Mouse (Mus musculus): ENCODE data around the gene Zdhhc17. TPM values are rescaled to one million over a fixed set of nuclear protein-coding genes. Genes with fewer than 3 reads are reported as not detected.

Gene Zdhhc17
- polyA plus RNA-seq, 1 experiment from 2014 or later, result 27.0 TPM

- Histone ChIP-seq H3K27me3 (ENCODE audit: insufficient read depth, low read length) (no peaks in the 10 kb centered on the region), H3K27ac (ENCODE audit: low read depth) (no peak overlapping the region), H3K4me1 (ENCODE audit: insufficient read depth) (no peaks in the 10 kb centered on the region), H3K9me3 (ENCODE audit: low read depth, low read length) (no peaks in the 10 kb centered on the region), H3K4me2 (no peak overlapping the region), H3K4me3 (ENCODE audit: low read depth, low read length) (no peak overlapping the region), H3K36me3 (ENCODE audit: insufficient read depth) (peaks cover 32% of the 10 kb centered on the region), H3K9ac (no peak overlapping the region)
- DNase-seq (no peak), ATAC-seq (ENCODE audit: insufficient read depth) (no peak)
- no peak for TF ChIP-seq CTCF (IDR thresholded peaks at IDR 0.05; ENCODE audit: low read depth)
- WGBS, result 84% methylated on average over 6 of the region's 6 CpGs
Measured at GRCm38 (mm10) chr10:110960841-110961240, 49.1 kb downstream of the Zdhhc17 start.

DNA sequence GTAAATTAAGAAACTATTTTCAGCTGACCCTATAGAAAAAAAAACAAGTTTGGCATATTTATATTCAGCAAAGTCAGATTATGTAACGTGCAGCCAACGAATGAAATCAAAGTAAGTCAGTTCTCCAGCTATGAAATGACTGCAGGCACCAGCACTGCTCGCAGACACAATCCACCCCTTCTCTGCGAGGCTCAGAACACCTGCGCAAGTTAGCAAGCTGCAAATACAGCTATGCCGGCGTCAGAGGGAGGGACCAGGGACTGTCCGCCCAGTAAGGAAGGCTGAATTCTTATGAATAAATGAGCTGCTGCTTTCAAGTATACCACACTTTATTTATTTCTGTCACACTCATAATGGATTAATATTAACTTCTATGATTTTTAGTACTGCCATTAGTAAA is 50.2 kb downstream of the Zdhhc17 start:
- H3K9ac ChIP-seq, result no peak overlapping the region
- H3K27ac ChIP-seq (ENCODE audit: low read depth), result no peak overlapping the region
- H3K36me3 ChIP-seq (ENCODE audit: insufficient read depth), result peaks cover 43% of the 10 kb centered on the region
- TF ChIP-seq CTCF (IDR thresholded peaks at IDR 0.05; ENCODE audit: low read depth), result no peak
- H3K4me2 ChIP-seq, result no peak overlapping the region
- H3K4me1 ChIP-seq (ENCODE audit: insufficient read depth), result no peaks in the 10 kb centered on the region
- DNase-seq, result no peak
- no peaks in the 10 kb centered on the region for H3K9me3 ChIP-seq (ENCODE audit: low read depth, low read length)
- no peaks in the 10 kb centered on the region for H3K27me3 ChIP-seq (ENCODE audit: insufficient read depth, low read length)
- 86% methylated on average over 8 of the region's 8 CpGs for WGBS
- no peak overlapping the region for H3K4me3 ChIP-seq (ENCODE audit: low read depth, low read length)
- ATAC-seq (ENCODE audit: insufficient read depth), result no peak

- Histone ChIP-seq H3K36me3 (ENCODE audit: insufficient read depth) (peaks cover 44% of the 10 kb centered on the region), H3K9me3 (ENCODE audit: low read depth, low read length) (no peaks in the 10 kb centered on the region), H3K9ac (no peak overlapping the region), H3K4me2 (no peak overlapping the region), H3K4me3 (ENCODE audit: low read depth, low read length) (no peak overlapping the region), H3K27me3 (ENCODE audit: insufficient read depth, low read length) (no peaks in the 10 kb centered on the region), H3K4me1 (ENCODE audit: insufficient read depth) (no peaks in the 10 kb centered on the region), H3K27ac (ENCODE audit: low read depth) (no peak overlapping the region)
- DNase-seq, result no peak
- ATAC-seq (ENCODE audit: insufficient read depth), result no peak
- TF ChIP-seq CTCF (IDR thresholded peaks at IDR 0.05; ENCODE audit: low read depth), result no peak
- 97% methylated on average over 6 of the region's 6 CpGs for WGBS
Measured at GRCm38 (mm10) chr10:110958879-110959278, 51.1 kb downstream of the Zdhhc17 start.

DNA sequence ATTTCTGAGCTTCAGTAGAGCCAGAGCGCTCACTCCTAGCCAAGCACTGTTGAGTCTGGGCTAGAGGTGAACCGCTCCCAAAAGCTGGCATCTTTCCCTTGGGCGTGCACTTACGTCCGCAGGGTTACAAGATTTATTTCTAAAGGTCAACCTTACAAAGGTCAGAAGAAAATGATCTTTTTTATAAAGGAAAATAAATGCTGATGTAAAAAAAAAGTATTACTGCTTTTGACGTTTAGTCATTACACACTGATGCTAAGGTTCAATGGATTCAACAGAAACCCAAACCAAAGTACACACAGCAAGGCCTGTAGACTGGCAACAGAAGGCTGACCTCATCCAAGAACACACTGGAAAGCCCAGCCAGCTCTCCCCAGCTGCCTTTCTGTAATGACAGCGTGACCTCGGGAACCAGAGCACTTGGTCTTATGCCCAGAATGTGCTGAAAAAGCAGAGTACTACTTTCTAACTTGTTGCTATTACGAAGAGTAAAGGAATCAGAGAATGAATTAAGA is 56.9 kb downstream of the Zdhhc17 start:
- no peak overlapping the region for H3K9ac ChIP-seq
- no peaks in the 10 kb centered on the region for H3K27me3 ChIP-seq (ENCODE audit: insufficient read depth, low read length)
- TF ChIP-seq CTCF (IDR thresholded peaks at IDR 0.05; ENCODE audit: low read depth), result no peak
- no peak overlapping the region for H3K4me2 ChIP-seq
- peaks cover 29% of the 10 kb centered on the region for H3K36me3 ChIP-seq (ENCODE audit: insufficient read depth)
- H3K4me3 ChIP-seq (ENCODE audit: low read depth, low read length), result no peak overlapping the region
- DNase-seq (peak; percentile 95), ATAC-seq (ENCODE audit: insufficient read depth) (peak; percentile 96)
- 42% methylated on average over 9 of the region's 9 CpGs for WGBS
- H3K4me1 ChIP-seq (ENCODE audit: insufficient read depth), result 0 out of 2 replicates have a peak, but pooled peaks cover 3% of the 10 kb centered on the region
- H3K27ac ChIP-seq (ENCODE audit: low read depth), result peak overlapping the region; percentile 77
- H3K9me3 ChIP-seq (ENCODE audit: low read depth, low read length), result no peaks in the 10 kb centered on the region

GRCm38 (mm10) chr10:110952271-110952670 is 57.7 kb downstream of the Zdhhc17 start:
- 74% methylated on average over 8 of the region's 8 CpGs for WGBS
- Histone ChIP-seq H3K27me3 (ENCODE audit: insufficient read depth, low read length) (no peaks in the 10 kb centered on the region), H3K9me3 (ENCODE audit: low read depth, low read length) (no peaks in the 10 kb centered on the region), H3K4me1 (ENCODE audit: insufficient read depth) (0 out of 2 replicates have a peak, but pooled peaks cover 3% of the 10 kb centered on the region), H3K36me3 (ENCODE audit: insufficient read depth) (peaks cover 30% of the 10 kb centered on the region), H3K4me2 (no peak overlapping the region), H3K9ac (no peak overlapping the region), H3K27ac (ENCODE audit: low read depth) (peak overlapping the region; percentile 77; the same call in 1 of the 2 replicates), H3K4me3 (ENCODE audit: low read depth, low read length) (no peak overlapping the region)
- TF ChIP-seq CTCF (IDR thresholded peaks at IDR 0.05; ENCODE audit: low read depth), result no peak
- no peak for ATAC-seq (ENCODE audit: insufficient read depth)
- no peak for DNase-seq

GRCm38 (mm10) chr10:110951748-110952147 is 58.2 kb downstream of the Zdhhc17 start:
- Histone ChIP-seq H3K36me3 (ENCODE audit: insufficient read depth) (peaks cover 32% of the 10 kb centered on the region), H3K9me3 (ENCODE audit: low read depth, low read length) (no peaks in the 10 kb centered on the region), H3K9ac (no peak overlapping the region), H3K27ac (ENCODE audit: low read depth) (no peak overlapping the region), H3K4me1 (ENCODE audit: insufficient read depth) (0 out of 2 replicates have a peak, but pooled peaks cover 3% of the 10 kb centered on the region), H3K4me3 (ENCODE audit: low read depth, low read length) (no peak overlapping the region), H3K27me3 (ENCODE audit: insufficient read depth, low read length) (no peaks in the 10 kb centered on the region), H3K4me2 (no peak overlapping the region)
- TF ChIP-seq CTCF (IDR thresholded peaks at IDR 0.05; ENCODE audit: low read depth), result no peak
- no peak for DNase-seq
- no peak for ATAC-seq (ENCODE audit: insufficient read depth)
- WGBS, result 76% methylated on average over 4 of the region's 4 CpGs

DNA sequence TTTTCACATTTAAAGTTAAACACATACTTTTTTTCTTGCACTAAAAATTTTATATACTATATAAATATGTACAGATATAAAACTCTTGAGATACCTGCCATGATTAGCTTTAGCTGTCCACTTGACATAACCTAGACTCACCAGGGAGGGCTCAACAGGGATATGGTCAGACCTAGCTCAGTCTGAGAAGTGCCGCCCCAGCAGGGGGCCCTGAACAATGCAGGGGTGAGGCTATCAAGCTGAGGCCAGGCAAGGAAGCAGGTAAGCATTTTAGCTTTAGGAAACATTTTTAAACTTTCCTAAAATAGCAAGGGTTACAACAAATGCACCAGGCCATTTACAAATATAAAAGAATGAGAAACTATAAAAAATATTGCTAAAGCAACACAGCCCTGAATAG is 58.8 kb downstream of the Zdhhc17 start:
- H3K4me3 ChIP-seq (ENCODE audit: low read depth, low read length), result no peak overlapping the region
- peaks cover 29% of the 10 kb centered on the region for H3K36me3 ChIP-seq (ENCODE audit: insufficient read depth)
- H3K4me2 ChIP-seq, result no peak overlapping the region
- TF ChIP-seq CTCF (IDR thresholded peaks at IDR 0.05; ENCODE audit: low read depth), result no peak
- no peak overlapping the region for H3K9ac ChIP-seq
- H3K9me3 ChIP-seq (ENCODE audit: low read depth, low read length), result no peaks in the 10 kb centered on the region
- 83% methylated on average over 1 of the region's 1 CpGs for WGBS
- no peaks in the 10 kb centered on the region for H3K27me3 ChIP-seq (ENCODE audit: insufficient read depth, low read length)
- ATAC-seq (ENCODE audit: insufficient read depth), result no peak
- DNase-seq, result no peak
- H3K27ac ChIP-seq (ENCODE audit: low read depth), result no peak overlapping the region
- H3K4me1 ChIP-seq (ENCODE audit: insufficient read depth), result 0 out of 2 replicates have a peak, but pooled peaks cover 3% of the 10 kb centered on the region

Data from lung, embryonic 14.5 days (tissue).